Mouse (Mus musculus) embryonic facial prominence, embryonic 12.5 days (tissue): ENCODE measurements around the gene Arhgef10l. TPM values are rescaled to one million over a fixed set of nuclear protein-coding genes. Genes with fewer than 3 reads are reported as not detected.
A peak's percentile ranks its signal among the peaks of the same experiment; 100 is the strongest.

ENCODE experiments used
- ATAC-seq: fragments of 200-750 bp; cut with Nextera tagmentation; 2 replicates; pipeline ENCODE4 v1.8.0; 2017; ENCODE audit not compliant: insufficient number of reproducible peaks, insufficient read depth, low FRiP score, low TSS enrichment
- H3K27ac ChIP-seq: fragments of 300-500 bp; sonication (generic); 2 replicates; pipeline ENCODE4 v1.5.1; 2016; ENCODE audit warnings: mild to moderate bottlenecking
- H3K27me3 ChIP-seq: fragments of 300-500 bp; sonication (generic); 2 replicates; pipeline ENCODE4 v1.6.1; 2016; ENCODE audit warnings: mild to moderate bottlenecking, moderate library complexity
- H3K36me3 ChIP-seq: fragments of 300-500 bp; sonication (generic); 2 replicates; pipeline ENCODE4 v1.6.1; 2016; ENCODE audit warnings: mild to moderate bottlenecking
- H3K4me1 ChIP-seq: fragments of 300-500 bp; sonication (generic); 2 replicates; pipeline ENCODE4 v1.6.1; 2016
- H3K4me2 ChIP-seq: fragments of 300-500 bp; sonication (generic); replicated peaks from 2 replicates; pipeline ENCODE4 v1.6.1; 2016; ENCODE audit warnings: mild to moderate bottlenecking, moderate library complexity
- H3K4me3 ChIP-seq: fragments of 300-500 bp; sonication (generic); 2 replicates; pipeline ENCODE4 v1.5.1; 2016; ENCODE audit warnings: mild to moderate bottlenecking
- H3K9ac ChIP-seq: fragments of 300-500 bp; sonication (generic); 2 replicates; pipeline ENCODE4 v1.6.1; 2016; ENCODE audit warnings: mild to moderate bottlenecking, moderate library complexity
- H3K9me3 ChIP-seq: fragments of 300-500 bp; sonication (generic); 2 replicates; pipeline ENCODE4 v1.6.1; 2016; ENCODE audit warnings: mild to moderate bottlenecking, moderate library complexity
- WGBS: fragments of 180-500 bp; shearing (Covaris S2); methylation state at CpG from one replicate; pipeline ENCODE4 v1.1.7; 2016; 5-methylcytosine and 5-hydroxymethylcytosine counted together
- polyA plus RNA-seq: library from polyadenylated mRNA; unstranded; fragments of >200 nt; fragmentation: Nextera tagmentation; extraction: Ambion mirVana; gene quantifications from 2 replicates; pipeline ENCODE4 v1.2.1, GENCODE M21; 2016

The Arhgef10l gene
- polyA plus RNA-seq, 1 experiment from 2014 or later, result 17.4 TPM

DNA sequence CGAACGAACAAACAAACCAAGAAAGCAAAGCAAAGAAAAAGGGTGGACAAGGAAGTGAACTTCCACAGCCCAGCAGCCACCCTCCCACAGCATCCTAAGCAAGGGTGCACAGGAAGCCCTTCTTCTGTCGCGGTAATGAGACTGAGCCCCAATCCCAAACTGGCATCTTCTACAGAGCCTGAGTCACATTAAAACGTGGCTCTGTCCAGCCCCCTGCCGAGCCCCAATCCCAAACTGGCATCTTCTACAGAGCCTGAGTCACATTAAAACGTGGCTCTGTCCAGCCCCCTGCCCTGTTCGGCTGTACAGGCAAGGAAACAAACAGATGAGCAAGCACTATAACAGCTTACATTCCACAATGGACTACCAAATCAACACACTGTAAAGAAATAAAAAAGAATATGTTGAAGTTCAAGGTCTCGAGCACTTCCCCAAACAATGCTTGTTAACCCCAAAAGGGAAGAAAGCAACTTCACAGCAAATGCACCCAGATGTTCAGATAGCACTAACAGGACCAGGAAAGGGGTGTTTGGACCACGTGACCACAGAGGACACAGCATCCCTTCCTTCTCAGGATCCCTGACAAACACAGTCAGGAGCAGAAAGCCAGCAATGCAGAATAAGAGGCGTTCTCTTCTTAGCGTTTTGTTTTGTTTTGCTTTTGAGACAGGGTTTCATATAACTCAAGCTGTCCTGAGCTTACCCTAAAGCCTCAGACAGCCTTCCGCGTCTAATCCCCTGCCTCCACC lies 11.8 kb downstream of the Arhgef10l start:
- no peak overlapping the region for H3K4me2 ChIP-seq
- no peaks in the 10 kb centered on the region for H3K27me3 ChIP-seq
- no peak overlapping the region for H3K4me3 ChIP-seq
- 40% methylated on average over 14 of the region's 14 CpGs for WGBS
- no peaks in the 10 kb centered on the region for H3K9me3 ChIP-seq
- H3K4me1 ChIP-seq, result peaks cover 42% of the 10 kb centered on the region
- no peak for ATAC-seq
- H3K9ac ChIP-seq, result no peak overlapping the region
- H3K27ac ChIP-seq, result no peak overlapping the region
- H3K36me3 ChIP-seq, result no peaks in the 10 kb centered on the region

GRCm38 (mm10) chr4:140649731-140650130 lies 16.1 kb downstream of the Arhgef10l start:
- Histone ChIP-seq H3K9me3 (no peaks in the 10 kb centered on the region), H3K36me3 (0 out of 2 replicates have a peak, but pooled peaks cover 5% of the 10 kb centered on the region), H3K4me1 (peaks cover 33% of the 10 kb centered on the region), H3K4me2 (no peak overlapping the region), H3K27ac (no peak overlapping the region), H3K9ac (no peak overlapping the region), H3K4me3 (no peak overlapping the region), H3K27me3 (no peaks in the 10 kb centered on the region)
- no peak for ATAC-seq
- 36% methylated on average over 1 of the region's 1 CpGs for WGBS

DNA sequence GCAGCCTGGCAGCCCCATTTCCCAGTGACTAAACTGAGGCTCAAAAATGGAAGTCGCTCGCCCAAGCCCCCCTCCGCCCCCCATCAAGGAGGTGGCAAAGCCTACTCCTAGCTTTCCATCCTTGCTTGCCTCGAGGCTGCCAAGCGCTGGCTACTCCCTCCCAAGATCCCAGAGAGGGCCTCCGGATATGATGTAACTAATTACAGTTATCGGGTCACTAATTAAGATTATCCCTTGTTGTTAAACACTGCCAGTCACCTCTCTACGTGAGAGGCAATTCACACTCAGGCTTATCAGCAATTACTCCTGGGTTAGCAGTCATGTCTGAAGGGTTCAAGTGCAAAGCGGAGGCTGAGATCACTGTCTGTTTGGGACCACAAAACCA lies 16.6 kb downstream of the Arhgef10l start:
- WGBS, result 21% methylated on average over 9 of the region's 9 CpGs
- Histone ChIP-seq H3K9me3 (no peaks in the 10 kb centered on the region), H3K27me3 (no peaks in the 10 kb centered on the region), H3K4me1 (peaks cover 28% of the 10 kb centered on the region), H3K36me3 (0 out of 2 replicates have a peak, but pooled peaks cover 5% of the 10 kb centered on the region), H3K27ac (peak overlapping the region; percentile 90), H3K9ac (peak overlapping the region; percentile 93), H3K4me2 (peak overlapping the region; percentile 70), H3K4me3 (peak overlapping the region; percentile 68)
- no peak for ATAC-seq

GRCm38 (mm10) chr4:140648443-140649206 lies 17.2 kb downstream of the Arhgef10l start:
- peaks cover 23% of the 10 kb centered on the region for H3K4me1 ChIP-seq
- H3K36me3 ChIP-seq, result 0 out of 2 replicates have a peak, but pooled peaks cover 5% of the 10 kb centered on the region
- H3K9ac ChIP-seq, result peak overlapping the region; percentile 93
- H3K27me3 ChIP-seq, result no peaks in the 10 kb centered on the region
- ATAC-seq, result peak; percentile 54; the same call in 1 of the 2 replicates
- H3K9me3 ChIP-seq, result no peaks in the 10 kb centered on the region
- peak overlapping the region; percentile 90 for H3K27ac ChIP-seq
- H3K4me3 ChIP-seq, result peak overlapping the region; percentile 68
- peak overlapping the region; percentile 70 for H3K4me2 ChIP-seq
- 1% methylated on average over 48 of the region's 50 CpGs for WGBS

DNA sequence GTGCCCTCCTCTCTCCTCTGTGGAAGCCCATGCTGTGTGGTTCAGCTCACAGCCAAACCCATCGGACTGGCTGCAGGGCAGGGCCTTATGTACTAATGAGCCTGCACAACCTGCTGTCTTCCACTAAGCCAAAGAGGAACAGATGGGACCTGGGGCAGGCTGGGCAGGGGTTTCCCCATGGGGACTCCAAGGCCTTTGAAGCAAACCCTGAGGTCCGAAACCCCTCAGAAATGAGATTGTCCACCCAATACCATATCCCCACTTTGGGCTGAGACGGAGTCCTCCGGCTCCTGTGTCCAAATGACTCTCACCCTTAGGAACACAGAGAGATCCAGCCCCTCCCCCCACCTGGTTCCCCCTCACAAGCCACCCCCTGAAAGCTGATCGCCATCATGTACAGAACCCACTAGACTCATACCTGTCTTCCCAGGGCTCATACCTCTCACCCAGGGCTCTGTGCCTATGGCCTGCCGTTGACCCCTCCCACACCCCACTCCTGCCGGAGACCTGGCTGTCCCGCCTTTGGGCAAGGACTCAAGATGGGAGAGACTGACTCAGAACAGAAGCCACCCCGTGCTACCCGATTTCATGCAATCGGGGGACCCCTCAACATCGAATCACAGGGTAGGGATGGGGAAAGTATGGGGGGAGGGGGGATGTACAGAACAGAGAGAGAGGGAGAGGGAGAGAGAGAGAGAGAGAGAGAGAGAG lies 17.9 kb downstream of the Arhgef10l start:
- Histone ChIP-seq H3K27me3 (no peaks in the 10 kb centered on the region), H3K9ac (peak overlapping the region; percentile 93), H3K4me2 (peak overlapping the region; percentile 70), H3K36me3 (0 out of 2 replicates have a peak, but pooled peaks cover 8% of the 10 kb centered on the region), H3K27ac (peak overlapping the region; percentile 90), H3K9me3 (no peaks in the 10 kb centered on the region), H3K4me3 (peak overlapping the region; percentile 68), H3K4me1 (peaks cover 22% of the 10 kb centered on the region)
- ATAC-seq, result peak; percentile 16; the same call in 1 of the 2 replicates
- 7% methylated on average over 12 of the region's 12 CpGs for WGBS

GRCm38 (mm10) chr4:140645638-140646037 lies 20.2 kb downstream of the Arhgef10l start:
- H3K27ac ChIP-seq, result no peak overlapping the region
- no peak overlapping the region for H3K4me3 ChIP-seq
- peaks cover 22% of the 10 kb centered on the region for H3K4me1 ChIP-seq
- no peak for ATAC-seq
- 83% methylated on average over 3 of the region's 3 CpGs for WGBS
- 0 out of 2 replicates have a peak, but pooled peaks cover 8% of the 10 kb centered on the region for H3K36me3 ChIP-seq
- 0 out of 2 replicates have a peak, but pooled peaks cover 3% of the 10 kb centered on the region for H3K9me3 ChIP-seq
- H3K9ac ChIP-seq, result no peak overlapping the region
- H3K4me2 ChIP-seq, result no peak overlapping the region
- H3K27me3 ChIP-seq, result no peaks in the 10 kb centered on the region

GRCm38 (mm10) chr4:140644701-140645100 lies 21.1 kb downstream of the Arhgef10l start:
- Histone ChIP-seq H3K27ac (no peak overlapping the region), H3K36me3 (0 out of 2 replicates have a peak, but pooled peaks cover 8% of the 10 kb centered on the region), H3K4me2 (no peak overlapping the region), H3K4me3 (no peak overlapping the region), H3K4me1 (peaks cover 21% of the 10 kb centered on the region), H3K27me3 (no peaks in the 10 kb centered on the region), H3K9me3 (0 out of 2 replicates have a peak, but pooled peaks cover 3% of the 10 kb centered on the region), H3K9ac (no peak overlapping the region)
- WGBS, result 46% methylated on average over 3 of the region's 3 CpGs
- ATAC-seq, result no peak

DNA sequence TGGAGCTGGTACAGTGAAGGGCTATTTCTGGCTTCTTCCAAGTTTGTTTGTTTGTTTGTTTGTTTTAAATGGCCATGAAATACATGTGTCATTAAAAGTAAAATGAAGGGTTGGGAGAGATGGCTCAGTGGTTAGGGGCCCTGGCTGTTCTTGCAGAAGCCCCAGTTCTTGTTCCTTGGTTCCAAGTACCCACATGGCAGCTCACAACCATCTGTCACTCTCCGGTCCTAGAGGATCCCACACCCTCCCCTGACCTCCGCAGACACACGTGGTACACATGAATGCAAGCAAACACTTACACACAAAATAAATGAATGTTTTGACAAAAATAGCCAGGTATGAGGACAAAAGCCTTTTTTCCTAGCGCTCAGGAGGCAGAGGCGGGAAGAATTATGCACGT lies 21.5 kb downstream of the Arhgef10l start:
- Histone ChIP-seq H3K4me1 (peaks cover 16% of the 10 kb centered on the region), H3K4me2 (no peak overlapping the region), H3K9ac (no peak overlapping the region), H3K27ac (no peak overlapping the region), H3K9me3 (0 out of 2 replicates have a peak, but pooled peaks cover 3% of the 10 kb centered on the region), H3K4me3 (no peak overlapping the region), H3K27me3 (no peaks in the 10 kb centered on the region), H3K36me3 (0 out of 2 replicates have a peak, but pooled peaks cover 8% of the 10 kb centered on the region)
- no peak for ATAC-seq
- 69% methylated on average over 6 of the region's 6 CpGs for WGBS

GRCm38 (mm10) chr4:140642378-140642777 lies 23.4 kb downstream of the Arhgef10l start:
- ATAC-seq, result no peak
- no peak overlapping the region for H3K9ac ChIP-seq
- 85% methylated on average over 4 of the region's 4 CpGs for WGBS
- no peak overlapping the region for H3K4me2 ChIP-seq
- H3K4me1 ChIP-seq, result peaks cover 5% of the 10 kb centered on the region; the same call in 1 of the 2 replicates
- H3K36me3 ChIP-seq, result peaks cover 16% of the 10 kb centered on the region; the same call in 1 of the 2 replicates
- no peak overlapping the region for H3K27ac ChIP-seq
- no peaks in the 10 kb centered on the region for H3K27me3 ChIP-seq
- 0 out of 2 replicates have a peak, but pooled peaks cover 3% of the 10 kb centered on the region for H3K9me3 ChIP-seq
- H3K4me3 ChIP-seq, result no peak overlapping the region

DNA sequence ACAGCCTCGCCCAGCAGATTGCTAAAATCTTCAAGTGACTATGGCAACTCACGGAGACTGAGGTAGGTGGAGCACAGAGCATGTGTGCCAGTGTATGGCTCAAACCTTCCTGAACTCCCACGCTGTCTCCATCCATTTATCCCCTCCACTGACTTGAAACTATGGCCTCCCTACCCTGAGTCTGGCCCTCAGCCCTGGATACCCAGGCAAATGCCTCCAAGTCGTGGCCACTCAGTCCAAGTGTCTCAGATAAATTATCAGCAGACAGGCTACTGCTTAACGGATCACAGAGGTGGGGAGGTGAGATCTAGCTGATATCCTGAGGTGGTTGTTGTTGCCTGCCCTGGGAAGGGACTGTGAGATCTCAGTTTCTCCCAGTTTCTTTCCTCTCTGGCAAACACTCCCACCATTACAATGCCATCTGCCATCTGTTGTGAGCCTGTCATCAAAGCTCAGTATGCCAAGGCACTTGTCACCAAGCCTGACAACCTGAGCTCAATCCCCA lies 24.3 kb downstream of the Arhgef10l start:
- Histone ChIP-seq H3K4me1 (no peaks in the 10 kb centered on the region), H3K36me3 (peaks cover 16% of the 10 kb centered on the region; the same call in 1 of the 2 replicates), H3K4me2 (no peak overlapping the region), H3K27ac (no peak overlapping the region), H3K9me3 (0 out of 2 replicates have a peak, but pooled peaks cover 3% of the 10 kb centered on the region), H3K27me3 (no peaks in the 10 kb centered on the region), H3K9ac (no peak overlapping the region), H3K4me3 (no peak overlapping the region)
- no peak for ATAC-seq
- 68% methylated on average over 5 of the region's 5 CpGs for WGBS

DNA sequence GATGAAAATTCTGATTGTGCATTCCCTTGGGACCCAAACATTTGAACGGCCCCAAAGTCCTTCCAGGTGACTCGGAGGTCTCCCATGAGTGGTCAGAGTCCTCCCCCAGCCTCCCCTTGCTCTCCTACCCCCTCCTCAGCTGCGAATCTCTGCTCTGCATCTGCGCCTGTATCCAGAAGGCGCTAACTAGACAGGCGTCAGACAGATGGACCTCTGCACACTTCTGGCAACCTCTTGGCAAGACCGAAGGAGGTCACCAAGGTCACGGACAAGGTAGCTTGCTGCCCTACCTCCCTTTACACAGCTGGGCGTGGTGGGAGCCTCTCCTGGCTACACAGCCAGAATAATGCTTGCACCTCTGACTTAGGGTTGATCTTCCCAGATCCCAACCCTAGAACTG lies 25.1 kb downstream of the Arhgef10l start:
- Histone ChIP-seq H3K4me3 (no peak overlapping the region), H3K9me3 (0 out of 2 replicates have a peak, but pooled peaks cover 3% of the 10 kb centered on the region), H3K4me2 (no peak overlapping the region), H3K27ac (no peak overlapping the region), H3K27me3 (no peaks in the 10 kb centered on the region), H3K9ac (no peak overlapping the region), H3K36me3 (peaks cover 15% of the 10 kb centered on the region; the same call in 1 of the 2 replicates), H3K4me1 (peaks cover 7% of the 10 kb centered on the region)
- 84% methylated on average over 9 of the region's 9 CpGs for WGBS
- no peak for ATAC-seq
